10 mouse cellular contexts compared by ENCODE assay signal in genomic region chr8:125532177-125532576, GRCm38 (mm10). TPM values are rescaled to one million over a fixed set of nuclear protein-coding genes. Genes with fewer than 3 reads are reported as not detected.
A peak's percentile ranks its signal among the peaks of the same experiment; 100 is the strongest.
DNase-seq lines count a peak whose midpoint lies in the region; ATAC-seq and TF ChIP-seq lines count a peak whose summit lies in the region.
"Had no signal": no experiment of that assay in that cellular context is flagged by ENCODE, and none has a peak within 500 bp of the region (broad histone marks: within the 10 kb centered on the region; RNA-seq: fewer than 3 reads in every experiment).

No protein-coding gene starts in this region.

- no peak for TF ChIP-seq EP300 in heart, adult 2 months (IDR thresholded peaks at IDR 0.05; ENCODE audit: insufficient read depth, low read depth, low read length)

- 35% methylated on average over 7 of the region's 7 CpGs for WGBS in heart, adult 2 months
- WGBS in lung, embryonic 15.5 days: 32% methylated on average over 7 of the region's 7 CpGs
- 43% methylated on average over 7 of the region's 7 CpGs for WGBS in forebrain, postnatal 0 days
- WGBS in midbrain, embryonic 15.5 days: 35% methylated on average over 7 of the region's 7 CpGs

- TF ChIP-seq POLR2A in heart, adult 2 months (IDR thresholded peaks at IDR 0.05; ENCODE audit: insufficient read depth, low read depth, low read length): no peak

- intact Hi-C loops in heart, adult 2 months (cut with DNase I): loop anchor here (5.0 kb wide), 1 partner anchor 35 kb away; the partner anchor contains the start of gene Sipa1l2

- H3K4me2 ChIP-seq in lung, embryonic 15.5 days: no peak overlapping the region
- H3K4me2 ChIP-seq in forebrain, postnatal 0 days (ENCODE audit: low read depth): no peak overlapping the region
- no peak overlapping the region for H3K4me2 ChIP-seq in midbrain, embryonic 15.5 days

- no peak overlapping the region for H3K9ac ChIP-seq in heart, adult 2 months (ENCODE audit: low read depth, low read length)
- H3K9ac ChIP-seq in lung, embryonic 15.5 days: no peak overlapping the region
- no peak overlapping the region for H3K9ac ChIP-seq in forebrain, postnatal 0 days
- no peak overlapping the region for H3K9ac ChIP-seq in midbrain, embryonic 15.5 days

- H3K79me2 ChIP-seq in heart, adult 2 months (replicated peaks; ENCODE audit: control insufficient read depth, insufficient read depth, low read length): peaks cover 4% of the 10 kb centered on the region

- H3K27ac ChIP-seq in heart, adult 2 months: peak overlapping the region; percentile 55
- H3K27ac ChIP-seq in lung, embryonic 15.5 days: peak overlapping the region; percentile 57
- H3K27ac ChIP-seq in forebrain, postnatal 0 days (ENCODE audit: low read depth, low read length): 0 out of 2 replicates have a peak overlapping the region, but pooled peaks have one; percentile 1
- H3K27ac ChIP-seq in midbrain, embryonic 15.5 days: 0 out of 2 replicates have a peak overlapping the region, but pooled peaks have one; percentile 6

- H3K4me1 ChIP-seq in heart, adult 2 months (ENCODE audit: control insufficient read depth, insufficient read depth, low read length): peaks cover 48% of the 10 kb centered on the region
- peaks cover 66% of the 10 kb centered on the region for H3K4me1 ChIP-seq in lung, embryonic 15.5 days
- peaks cover 47% of the 10 kb centered on the region for H3K4me1 ChIP-seq in forebrain, postnatal 0 days (ENCODE audit: insufficient read depth)
- peaks cover 72% of the 10 kb centered on the region for H3K4me1 ChIP-seq in midbrain, embryonic 15.5 days

- no peaks in the 10 kb centered on the region for H3K27me3 ChIP-seq in heart, adult 2 months (ENCODE audit: control insufficient read depth, insufficient read depth, low read length)
- H3K27me3 ChIP-seq in lung, embryonic 15.5 days: no peaks in the 10 kb centered on the region
- H3K27me3 ChIP-seq in forebrain, postnatal 0 days (ENCODE audit: insufficient read depth, low read length): no peaks in the 10 kb centered on the region
- H3K27me3 ChIP-seq in midbrain, embryonic 15.5 days (replicated peaks): 0 out of 2 replicates have a peak, but pooled peaks cover 2% of the 10 kb centered on the region
- H3K27me3 ChIP-seq: CH12.LX had no signal

- no peak for ATAC-seq in lung, embryonic 15.5 days (ENCODE audit: borderline replicate concordance, extremely low read depth, low FRiP score, low TSS enrichment)
- ATAC-seq in forebrain, postnatal 0 days: no peak
- no peak for ATAC-seq in midbrain, embryonic 15.5 days (replicated peaks)

- DNase-seq in heart, adult 2 months: peak in 1 of 2 experiments; percentile 34
- no peak for DNase-seq in heart, adult 9 months (ENCODE audit: low spot score in 2 of 2)
- no peak for DNase-seq in lung, postnatal 25 days (ENCODE audit: low spot score)
- DNase-seq in forebrain, postnatal 0 days: no peak
- no peak for DNase-seq in adrenal gland, postnatal 36 days
- DNase-seq in embryo, embryonic 10.5 days (ENCODE audit: low spot score): no peak
- DNase-seq: cerebellum, postnatal 14 days had no signal

- no peaks in the 10 kb centered on the region for H3K9me3 ChIP-seq in lung, embryonic 15.5 days
- no peaks in the 10 kb centered on the region for H3K9me3 ChIP-seq in forebrain, postnatal 0 days (ENCODE audit: low read length)
- no peaks in the 10 kb centered on the region for H3K9me3 ChIP-seq in midbrain, embryonic 15.5 days

- TF ChIP-seq CTCF in heart, adult 2 months (IDR thresholded peaks at IDR 0.05): no peak
- no peak for TF ChIP-seq CTCF in forebrain, postnatal 0 days (IDR thresholded peaks at IDR 0.05; ENCODE audit: low read depth)

- H3K4me3 ChIP-seq in heart, adult 2 months: no peak overlapping the region
- no peak overlapping the region for H3K4me3 ChIP-seq in lung, embryonic 15.5 days
- no peak overlapping the region for H3K4me3 ChIP-seq in forebrain, postnatal 0 days (ENCODE audit: low read depth, low read length)
- H3K4me3 ChIP-seq in midbrain, embryonic 15.5 days: no peak overlapping the region

- peaks cover 7% of the 10 kb centered on the region for H3K36me3 ChIP-seq in heart, adult 2 months (ENCODE audit: control insufficient read depth, insufficient read depth, low read length)
- no peaks in the 10 kb centered on the region for H3K36me3 ChIP-seq in lung, embryonic 15.5 days
- H3K36me3 ChIP-seq in forebrain, postnatal 0 days (ENCODE audit: insufficient read depth): peaks cover under 1% of the 10 kb centered on the region; the same call in 1 of the 2 replicates
- H3K36me3 ChIP-seq in midbrain, embryonic 15.5 days (replicated peaks): no peaks in the 10 kb centered on the region

RNA-seq across cellular contexts. Expression of gene Sipa1l2, which starts 37.4 kb away (rescaled TPM):
- total RNA-seq in heart, adult 2 months (2021): 10 to 100 TPM; 42.9 to 45.4 TPM
- 27.0 and 40.5 TPM in 2 replicates for polyA plus RNA-seq in heart, adult 2 months (2012; rRNA removed)
- 13.4 and 15.6 TPM in 2 replicates for polyA plus RNA-seq in lung, embryonic 15.5 days (2015; fragmentation: Nextera tagmentation; extraction: Ambion mirVana)
- 36.7 and 44.3 TPM in 2 replicates for total RNA-seq in forebrain, postnatal 0 days (2014; rRNA removed)
- 8.7 and 10.6 TPM in 2 replicates for polyA plus RNA-seq in forebrain, postnatal 0 days (2015; fragmentation: Nextera tagmentation; extraction: Ambion mirVana)
- 28.2 and 28.7 TPM in 2 replicates for polyA plus RNA-seq in midbrain, embryonic 15.5 days (2015; fragmentation: Nextera tagmentation; extraction: Ambion mirVana)
- total RNA-seq in adrenal gland, postnatal 36 days (2021): 10 to 100 TPM; 53.1 to 63.7 TPM

Comparison
In these comparisons a context has a peak if more than half of its experiments do, and no peak if none do; other contexts are left out.
1. H3K27ac ChIP-seq: peak in every context shown above with its lines; median percentile 57 in lung, embryonic 15.5 days; 55 in heart, adult 2 months; 6 in midbrain, embryonic 15.5 days; 1 in forebrain, postnatal 0 days.